Mouse (Mus musculus) hindbrain, embryonic 10.5 days (tissue): ENCODE measurements around the gene Otud5. TPM values are rescaled to one million over a fixed set of nuclear protein-coding genes. Genes with fewer than 3 reads are reported as not detected.
A peak's percentile ranks its signal among the peaks of the same experiment; 100 is the strongest.
"Not testable (repeated sequence)": the region's sequence is repeated elsewhere in the genome, so short reads cannot be mapped to it uniquely, and the experiment has no call there.

Experiments used
- DNase-seq: peaks from one replicate; pipeline ENCODE4 v3.0.0-alpha.2; 2017; ENCODE audit warnings: low spot score
- H3K27ac ChIP-seq: fragments of 300-500 bp; sonication (generic); 2 replicates; pipeline ENCODE4 v1.5.1; 2016; ENCODE audit warnings: mild to moderate bottlenecking, moderate library complexity
- H3K27me3 ChIP-seq: fragments of 300-500 bp; sonication (generic); 2 replicates; pipeline ENCODE4 v1.6.1; 2016; ENCODE audit warnings: mild to moderate bottlenecking; ENCODE audit not compliant: poor library complexity, insufficient read depth, severe bottlenecking
- H3K36me3 ChIP-seq: fragments of 300-500 bp; sonication (generic); 2 replicates; pipeline ENCODE4 v1.6.1; 2016; ENCODE audit warnings: mild to moderate bottlenecking, moderate library complexity
- H3K4me1 ChIP-seq: fragments of 300-500 bp; sonication (generic); replicated peaks from 2 replicates; pipeline ENCODE4 v1.6.1; 2016; ENCODE audit warnings: mild to moderate bottlenecking
- H3K4me3 ChIP-seq: fragments of 300-500 bp; sonication (generic); 2 replicates; pipeline ENCODE4 v1.5.1; 2016; ENCODE audit warnings: mild to moderate bottlenecking, moderate library complexity
- H3K9me3 ChIP-seq: fragments of 300-500 bp; sonication (generic); 2 replicates; pipeline ENCODE4 v1.6.1; 2016; ENCODE audit warnings: mild to moderate bottlenecking, moderate library complexity
- WGBS: fragments of 180-500 bp; shearing (Covaris S2); methylation state at CpG from one replicate; pipeline ENCODE4 v1.1.7; 2016; 5-methylcytosine and 5-hydroxymethylcytosine counted together
- microRNA counts: library from miRNA; unstranded; fragments of <30 nt; microRNA quantifications from one replicate; lab custom pipeline; 2017
- polyA plus RNA-seq: library from polyadenylated mRNA; unstranded; fragments of >200 nt; fragmentation: Nextera tagmentation; extraction: Ambion mirVana; gene quantifications from 2 replicates; pipeline ENCODE4 v1.2.1, GENCODE M21; 2016

Otud5 gene
- polyA plus RNA-seq, 1 experiment from 2014 or later: 55.9 TPM

DNA sequence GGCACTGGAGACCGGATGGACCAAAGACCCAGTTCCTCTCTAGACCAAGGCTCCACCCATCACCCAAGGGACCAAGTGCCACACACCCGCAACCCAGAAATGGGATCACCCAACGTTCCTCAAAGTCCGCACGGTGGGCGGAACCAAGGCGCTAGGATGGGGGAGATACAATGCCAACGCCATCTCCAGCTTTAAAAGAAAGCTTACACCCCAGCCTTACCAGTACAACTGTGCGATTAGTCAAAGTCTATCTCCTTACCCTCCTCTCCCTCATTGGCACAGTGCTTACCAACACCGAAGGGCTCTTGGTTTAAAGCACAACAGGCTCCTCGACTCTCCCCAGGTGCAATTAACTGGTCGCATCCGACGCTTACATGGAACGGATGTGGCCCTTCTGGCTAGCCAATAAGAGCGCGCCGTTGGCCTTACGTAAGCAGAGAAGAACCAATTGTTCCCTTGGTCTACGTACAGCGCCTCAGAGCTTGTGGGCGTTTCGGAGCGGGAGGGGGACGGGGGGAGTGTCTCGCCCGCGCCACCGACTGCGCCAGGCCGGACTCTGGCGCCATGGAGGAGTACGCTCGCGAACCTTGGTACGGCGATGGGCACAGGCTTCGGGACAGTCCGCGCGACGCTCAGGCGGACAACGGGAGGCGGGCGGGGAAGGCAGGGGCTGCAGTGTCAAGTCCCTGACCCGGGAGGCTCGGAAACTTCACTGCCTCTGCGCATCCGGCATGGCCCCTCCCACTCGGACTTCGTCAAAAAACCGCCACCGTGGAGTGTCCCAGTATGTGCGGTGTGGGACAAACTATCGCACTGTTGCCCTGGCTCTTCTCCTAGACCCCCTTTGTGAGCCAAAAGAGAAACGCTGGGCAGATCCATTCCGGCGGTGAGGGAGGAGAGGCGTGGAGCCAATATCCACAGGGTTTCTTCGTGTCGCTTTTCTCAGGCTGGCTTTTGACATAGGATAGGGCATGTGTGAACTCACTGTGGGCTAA lies 58.0 kb downstream of the Otud5 start, which contains the start of the genes Pqbp1 and Timm17b:
TSS of gene Pqbp1 (minus strand) at position 390 of the 995 bp plus-strand sequence.
TSS of gene Timm17b (plus strand) at position 478 of the 995 bp plus-strand sequence.
- H3K4me1 ChIP-seq: peaks cover 7% of the 10 kb centered on the region
- DNase-seq: peak; percentile 87
- peak within 1 kb of the TSS; percentile 60 for H3K4me3 ChIP-seq
- 18% methylated on average over 62 of the region's 62 CpGs for WGBS
- H3K36me3 ChIP-seq: peaks cover 30% of the 10 kb centered on the region
- H3K27me3 ChIP-seq: no peaks in the 10 kb centered on the region
- H3K9me3 ChIP-seq: 0 out of 2 replicates have a peak, but pooled peaks cover 8% of the 10 kb centered on the region
- peak within 1 kb of the TSS; percentile 89 for H3K27ac ChIP-seq

- Histone ChIP-seq H3K4me1 (no peaks in the 10 kb centered on the region), H3K27ac (no peak overlapping the region), H3K27me3 (no peaks in the 10 kb centered on the region), H3K4me3 (no peak overlapping the region), H3K36me3 (peaks cover 34% of the 10 kb centered on the region), H3K9me3 (no peaks in the 10 kb centered on the region)
- DNase-seq: no peak
- whole genome bisulfite sequencing: 93% methylated on average over 5 of the region's 5 CpGs
These were observed 63.3 kb downstream of the Otud5 start for GRCm38 (mm10) chrX:7904441-7904840.

- Histone ChIP-seq H3K27ac (no peak within 1 kb of the TSS), H3K36me3 (peaks cover 34% of the 10 kb centered on the region), H3K4me1 (no peaks in the 10 kb centered on the region), H3K9me3 (no peaks in the 10 kb centered on the region), H3K27me3 (no peaks in the 10 kb centered on the region), H3K4me3 (no peak within 1 kb of the TSS)
- DNase-seq: no peak
- WGBS: 87% methylated on average over 5 of the region's 5 CpGs
These were observed 66.6 kb downstream of the Otud5 start, which contains the start of gene Gm10491 for GRCm38 (mm10) chrX:7907735-7908134. TSS of gene Gm10491 (minus strand) at chrX:7907835.

- not testable (repeated sequence) for H3K4me1 ChIP-seq, H3K27me3 ChIP-seq, H3K4me3 ChIP-seq, DNase-seq, H3K27ac ChIP-seq, H3K9me3 ChIP-seq
- H3K36me3 ChIP-seq: peaks cover 25% of the 10 kb centered on the region
- WGBS: 94% methylated on average over 4 of the region's 4 CpGs
These were observed 68.1 kb downstream of the Otud5 start, which contains the start of gene Gm10490 for GRCm38 (mm10) chrX:7909242-7909641. TSS of gene Gm10490 (plus strand) at chrX:7909542.

GRCm38 (mm10) chrX:7910473-7910872 lies 69.3 kb downstream of the Otud5 start:
- DNase-seq: no peak
- Histone ChIP-seq H3K27me3 (no peaks in the 10 kb centered on the region), H3K4me3 (no peak overlapping the region), H3K36me3 (peaks cover 17% of the 10 kb centered on the region), H3K27ac (no peak overlapping the region), H3K9me3 (no peaks in the 10 kb centered on the region), H3K4me1 (no peaks in the 10 kb centered on the region)
- 60% methylated on average over 6 of the region's 6 CpGs for WGBS

DNA sequence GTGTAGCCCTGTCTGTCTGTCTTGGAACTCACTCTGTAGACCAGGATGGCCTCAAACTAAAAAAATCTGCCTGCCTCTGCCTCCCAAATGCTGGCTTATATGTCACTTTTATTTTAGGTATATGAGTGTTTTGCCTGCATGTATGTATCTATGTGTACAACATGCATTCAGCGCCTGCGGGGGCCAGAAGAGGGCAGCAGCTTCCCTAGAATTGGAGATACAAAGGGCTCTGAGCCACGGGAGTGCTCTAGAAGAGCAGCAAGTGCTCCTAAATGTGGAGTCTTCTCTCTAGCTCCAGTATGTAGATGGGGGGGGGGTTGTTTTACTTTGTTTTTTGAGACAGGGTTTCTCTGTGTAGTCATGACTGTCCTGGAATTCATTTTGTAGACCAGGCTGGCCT lies 74.5 kb downstream of the Otud5 start:
- H3K4me3 ChIP-seq, H3K9me3 ChIP-seq, H3K27ac ChIP-seq, H3K36me3 ChIP-seq, DNase-seq: not testable (repeated sequence)
- H3K27me3 ChIP-seq: peaks cover 14% of the 10 kb centered on the region
- 21% methylated on average over 3 of the region's 3 CpGs for WGBS
- peaks cover 14% of the 10 kb centered on the region for H3K4me1 ChIP-seq

DNA sequence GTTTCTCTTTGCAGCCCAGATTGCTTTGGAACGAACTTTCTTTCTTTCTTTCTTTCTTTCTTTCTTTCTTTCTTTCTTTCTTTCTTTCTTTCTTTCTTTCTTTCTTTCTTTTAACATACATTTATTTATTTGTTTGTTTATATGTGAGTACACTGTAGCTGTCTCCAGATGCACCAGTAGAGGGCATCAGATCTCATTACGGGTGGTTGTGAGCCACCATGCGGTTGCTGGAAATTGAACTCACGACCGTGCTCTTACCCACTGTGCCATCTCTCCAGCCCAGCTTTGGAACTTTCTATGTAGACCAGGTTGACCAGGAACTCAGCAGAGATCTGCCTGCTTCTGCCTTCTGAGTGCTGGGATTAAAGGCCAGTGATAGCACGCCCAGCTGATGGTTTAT lies 76.8 kb downstream of the Otud5 start:
- DNase-seq, H3K9me3 ChIP-seq, H3K36me3 ChIP-seq, H3K27ac ChIP-seq, H3K4me3 ChIP-seq: not testable (repeated sequence)
- H3K4me1 ChIP-seq: peaks cover 27% of the 10 kb centered on the region
- peaks cover 36% of the 10 kb centered on the region for H3K27me3 ChIP-seq
- WGBS: 74% methylated on average over 6 of the region's 6 CpGs

DNA sequence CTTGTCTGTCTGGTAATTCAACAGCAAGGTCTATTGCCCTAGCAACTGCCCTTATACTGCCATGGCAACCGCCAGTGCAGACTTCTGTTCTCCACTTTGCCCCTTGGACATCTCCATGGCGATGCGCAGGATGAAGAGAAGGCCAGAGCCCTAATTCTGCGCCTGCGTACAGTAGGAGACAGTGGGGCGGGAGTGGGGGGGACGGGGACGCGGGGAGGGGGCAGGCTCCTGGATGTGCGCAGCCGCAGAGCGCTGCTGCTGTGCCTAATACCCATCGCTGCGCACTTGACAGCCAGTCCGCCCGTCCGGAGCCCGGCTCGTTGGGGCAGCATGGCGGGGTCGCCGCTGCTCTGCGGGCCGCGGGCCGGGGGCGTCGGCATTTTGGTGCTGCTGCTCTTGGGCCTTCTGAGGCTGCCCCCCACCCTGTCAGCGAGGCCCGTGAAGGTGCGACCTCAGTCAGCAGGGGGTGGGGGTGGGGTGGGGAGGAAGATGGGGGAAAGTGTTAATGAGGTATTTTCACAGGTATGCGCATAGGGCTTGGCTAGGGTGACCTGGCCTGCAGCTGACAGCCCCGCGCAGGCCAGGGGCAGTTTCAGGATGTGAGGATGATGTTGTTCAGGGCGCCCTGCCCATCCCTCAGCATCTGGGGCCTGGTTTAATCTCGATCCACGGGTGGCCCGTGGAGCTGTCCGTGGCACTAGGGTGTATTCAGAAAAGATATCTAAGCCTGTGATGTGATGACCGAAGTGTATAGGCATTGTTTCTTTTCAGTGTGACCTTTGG lies 78.6 kb downstream of the Otud5 start, which contains the start of gene Pcsk1n:
TSS of gene Pcsk1n (plus strand) at position 222 of the 783 bp plus-strand sequence.
- Histone ChIP-seq H3K27ac (peak within 1 kb of the TSS; percentile 59), H3K4me1 (peaks cover 27% of the 10 kb centered on the region), H3K4me3 (peak within 1 kb of the TSS; percentile 48), H3K36me3 (no peaks in the 10 kb centered on the region), H3K27me3 (peaks cover 55% of the 10 kb centered on the region), H3K9me3 (peaks cover 10% of the 10 kb centered on the region; the same call in 1 of the 2 replicates)
- DNase-seq: peak; percentile 77
- 19% methylated on average over 38 of the region's 40 CpGs for WGBS

DNA sequence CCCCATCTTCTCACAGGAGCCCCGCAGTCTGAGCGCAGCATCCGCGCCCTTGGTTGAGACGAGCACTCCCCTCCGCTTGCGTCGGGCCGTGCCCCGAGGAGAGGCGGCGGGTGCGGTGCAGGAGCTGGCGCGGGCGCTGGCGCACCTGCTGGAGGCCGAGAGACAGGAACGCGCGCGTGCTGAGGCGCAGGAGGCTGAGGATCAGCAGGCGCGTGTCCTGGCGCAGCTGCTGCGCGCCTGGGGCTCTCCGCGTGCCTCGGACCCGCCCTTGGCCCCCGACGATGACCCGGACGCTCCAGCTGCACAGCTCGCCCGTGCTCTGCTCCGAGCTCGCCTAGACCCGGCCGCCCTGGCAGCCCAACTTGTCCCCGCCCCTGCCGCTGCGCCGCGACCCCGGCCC lies 80.9 kb downstream of the Otud5 start:
- H3K36me3 ChIP-seq: no peaks in the 10 kb centered on the region
- DNase-seq: peak; percentile 44
- peaks cover 76% of the 10 kb centered on the region for H3K27me3 ChIP-seq
- peaks cover 10% of the 10 kb centered on the region; the same call in 1 of the 2 replicates for H3K9me3 ChIP-seq
- 17% methylated on average over 48 of the region's 48 CpGs for WGBS
- peaks cover 27% of the 10 kb centered on the region for H3K4me1 ChIP-seq
- H3K27ac ChIP-seq: peak overlapping the region; percentile 29; the same call in 1 of the 2 replicates
- H3K4me3 ChIP-seq: peak overlapping the region; percentile 47

MicroRNA genes within 50 kb of the gene (microRNA counts, 519-probe panel; counts per million panel counts)
- microRNA mmu-miR-1198 (lab: Ali Mortazavi, UCI): 1,255 counts per million, percentile 77 among the panel's probes with 10 or more counts

Other genes starting within 250 kb of the Otud5 start
- 33.5 and 34.4 TPM in 2 replicates for gene Ccdc22, start 235.8 kb upstream of the Otud5 start, polyA plus RNA-seq
- gene Cacna1f, start 234.3 kb upstream of the Otud5 start, polyA plus RNA-seq: not detected in 2 replicates
- 18.5 and 26.5 TPM in 2 replicates for gene Syp, start 202.9 kb upstream of the Otud5 start, polyA plus RNA-seq
- 4.4 and 4.5 TPM in 2 replicates for gene Prickle3, start 184.1 kb upstream of the Otud5 start, polyA plus RNA-seq
- gene Plp2, start 170.0 kb upstream of the Otud5 start, polyA plus RNA-seq: 40.9 and 52.0 TPM in 2 replicates
- gene Magix, start 160.1 kb upstream of the Otud5 start, polyA plus RNA-seq: not detected in 2 replicates
- gene Gpkow, start 144.2 kb upstream of the Otud5 start, polyA plus RNA-seq: 36.0 and 42.8 TPM in 2 replicates
- gene Wdr45, start 127.0 kb upstream of the Otud5 start, polyA plus RNA-seq: 19.5 and 23.7 TPM in 2 replicates
- gene Gm45208, start 119.1 kb upstream of the Otud5 start, polyA plus RNA-seq: not detected in 2 replicates
- gene Praf2, start 112.9 kb upstream of the Otud5 start, polyA plus RNA-seq: 78.2 and 101 TPM in 2 replicates
- gene Ccdc120, start 90.5 kb upstream of the Otud5 start, polyA plus RNA-seq: 18.7 and 22.9 TPM in 2 replicates
- gene Tfe3, start 78.8 kb upstream of the Otud5 start, polyA plus RNA-seq: 31.7 and 36.5 TPM in 2 replicates
- 45.3 and 47.8 TPM in 2 replicates for gene Gripap1, start 51.6 kb upstream of the Otud5 start, polyA plus RNA-seq
- gene Kcnd1, start 19.1 kb upstream of the Otud5 start, polyA plus RNA-seq: 1.4 and 2.2 TPM in 2 replicates
- gene Pim2, start 36.9 kb downstream of the Otud5 start, polyA plus RNA-seq: 8.8 and 10.2 TPM in 2 replicates
- 26.6 and 32.5 TPM in 2 replicates for gene Slc35a2, start 42.7 kb downstream of the Otud5 start, polyA plus RNA-seq
- gene Pqbp1, start 57.9 kb downstream of the Otud5 start, polyA plus RNA-seq: 131 and 160 TPM in 2 replicates
- 206 and 214 TPM in 2 replicates for gene Timm17b, start 58.0 kb downstream of the Otud5 start, polyA plus RNA-seq
- gene Gm10491, start 66.5 kb downstream of the Otud5 start, polyA plus RNA-seq: not detected in 2 replicates
- gene Gm10490, start 68.2 kb downstream of the Otud5 start, polyA plus RNA-seq: not detected in 2 replicates
- 7.8 and 39.8 TPM in 2 replicates for gene Pcsk1n, start 78.5 kb downstream of the Otud5 start, polyA plus RNA-seq
- not detected in 2 replicates for gene Eras, start 87.2 kb downstream of the Otud5 start, polyA plus RNA-seq
- gene Hdac6, start 106.5 kb downstream of the Otud5 start, polyA plus RNA-seq: 58.5 and 61.5 TPM in 2 replicates
- gene Gata1, start 136.7 kb downstream of the Otud5 start, polyA plus RNA-seq: 5.3 and 7.4 TPM in 2 replicates
- gene Glod5, start 177.1 kb downstream of the Otud5 start, polyA plus RNA-seq: not detected in 2 replicates
- 74.9 and 90.9 TPM in 2 replicates for gene Suv39h1, start 233.4 kb downstream of the Otud5 start, polyA plus RNA-seq
- gene Was, start 249.1 kb downstream of the Otud5 start, polyA plus RNA-seq: 0.15 and 0.24 TPM in 2 replicates